9 mouse cellular contexts compared by ENCODE assay signal in the genomic region with DNA sequence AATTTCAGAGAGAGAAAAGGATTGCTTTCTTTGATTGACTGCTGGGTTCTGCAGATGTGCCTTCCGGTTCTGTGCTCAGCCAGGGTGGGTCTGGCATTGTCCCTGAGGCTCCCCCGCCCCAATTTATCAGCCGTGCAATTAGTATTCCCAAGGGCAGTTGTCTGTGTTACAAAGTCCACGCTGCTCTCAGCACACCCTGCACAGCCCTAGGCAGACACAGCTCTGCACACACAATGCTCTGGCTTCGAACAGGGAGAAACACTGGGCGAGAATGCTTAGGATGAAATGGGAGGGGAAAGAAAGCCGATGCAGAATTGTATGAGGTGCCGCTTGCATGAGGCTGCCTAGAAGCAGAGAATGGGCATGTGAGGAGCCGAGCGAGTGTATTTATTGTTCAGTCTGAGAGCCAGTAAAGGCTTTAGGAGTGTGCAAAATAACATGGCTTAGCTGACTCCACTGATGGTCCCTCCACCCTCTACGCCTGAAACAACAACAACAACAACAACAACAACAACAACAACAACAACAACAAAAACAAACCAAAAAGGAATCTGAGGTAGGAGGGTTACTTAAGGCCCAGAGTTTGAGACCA. TPM values are rescaled to one million over a fixed set of nuclear protein-coding genes. Genes with fewer than 3 reads are reported as not detected.
DNase-seq lines count a peak whose midpoint lies in the region; ATAC-seq lines count a peak whose summit lies in the region.
"Had no signal": no experiment of that assay in that cellular context is flagged by ENCODE, and none has a peak within 500 bp of the region (broad histone marks: within the 10 kb centered on the region; RNA-seq: fewer than 3 reads in every experiment).

No protein-coding gene starts in this region.

- peak overlapping the region; percentile 57 for H3K9ac ChIP-seq in forebrain, embryonic 13.5 days
- H3K9ac ChIP-seq in stomach, embryonic 16.5 days (ENCODE audit: low read length): no peak overlapping the region
- H3K9ac ChIP-seq: lung, embryonic 15.5 days had no signal

- no peaks in the 10 kb centered on the region for H3K9me3 ChIP-seq in forebrain, embryonic 13.5 days (replicated peaks)
- H3K9me3 ChIP-seq in stomach, embryonic 16.5 days (replicated peaks; ENCODE audit: control insufficient read depth, low read length): no peaks in the 10 kb centered on the region
- H3K9me3 ChIP-seq: lung, embryonic 15.5 days had no signal

- peak; percentile 91 for ATAC-seq in forebrain, embryonic 13.5 days
- ATAC-seq in stomach, embryonic 16.5 days (ENCODE audit: insufficient read depth, low FRiP score): peak; percentile 25; the same call in 1 of the 2 replicates

- H3K4me2 ChIP-seq in forebrain, embryonic 13.5 days: peak overlapping the region; percentile 35
- no peak overlapping the region for H3K4me2 ChIP-seq in stomach, embryonic 16.5 days (ENCODE audit: low read depth, low read length)
- H3K4me2 ChIP-seq: lung, embryonic 15.5 days had no signal

- H3K4me3 ChIP-seq in forebrain, embryonic 13.5 days: no peak overlapping the region
- no peak overlapping the region for H3K4me3 ChIP-seq in stomach, embryonic 16.5 days (replicated peaks; ENCODE audit: low read length)
- H3K4me3 ChIP-seq: lung, embryonic 15.5 days had no signal

- 4% methylated on average over 11 of the region's 11 CpGs for WGBS in forebrain, embryonic 13.5 days
- 58% methylated on average over 11 of the region's 11 CpGs for WGBS in stomach, embryonic 16.5 days

- DNase-seq in right cerebral cortex, postnatal 10 days (ENCODE audit: low spot score in 2 of 2): peak; percentile 32 to 37
- no peak for DNase-seq in right cerebral cortex, postnatal 25 days
- peak; percentile 59 for DNase-seq in mesoderm, embryonic 11.5 days (ENCODE audit: low read depth, low spot score)
- DNase-seq in lung, postnatal 4 days: no peak
- DNase-seq in spleen, postnatal 10 days (ENCODE audit: low spot score in 2 of 2): no peak
- no peak for DNase-seq in gastrocnemius, adult 8-10 months (ENCODE audit: low spot score in 2 of 2)

- H3K27ac ChIP-seq in forebrain, embryonic 13.5 days: peak overlapping the region; percentile 98
- H3K27ac ChIP-seq in stomach, embryonic 16.5 days (ENCODE audit: low read length): no peak overlapping the region
- H3K27ac ChIP-seq: lung, embryonic 15.5 days had no signal

- H3K27me3 ChIP-seq in forebrain, embryonic 13.5 days: no peaks in the 10 kb centered on the region
- H3K27me3 ChIP-seq in stomach, embryonic 16.5 days (ENCODE audit: control insufficient read depth, insufficient read depth, low read length): no peaks in the 10 kb centered on the region
- H3K27me3 ChIP-seq: lung, embryonic 15.5 days had no signal

- H3K36me3 ChIP-seq in forebrain, embryonic 13.5 days (ENCODE audit: poor library complexity, severe bottlenecking): no peaks in the 10 kb centered on the region
- H3K36me3 ChIP-seq in stomach, embryonic 16.5 days (ENCODE audit: control insufficient read depth, insufficient read depth, low read length): no peaks in the 10 kb centered on the region
- H3K36me3 ChIP-seq: lung, embryonic 15.5 days had no signal

- H3K4me1 ChIP-seq in forebrain, embryonic 13.5 days: peaks cover 39% of the 10 kb centered on the region
- no peaks in the 10 kb centered on the region for H3K4me1 ChIP-seq in stomach, embryonic 16.5 days (ENCODE audit: control insufficient read depth, insufficient read depth, low read length)

RNA-seq across cellular contexts. Expression of a gene that starts 42.2 kb away (rescaled TPM):
- 37.1 and 38.6 TPM in 2 replicates for polyA plus RNA-seq in forebrain, embryonic 13.5 days (2015; fragmentation: Nextera tagmentation; extraction: Ambion mirVana)
- 9.3 and 9.5 TPM in 2 replicates for polyA plus RNA-seq in stomach, embryonic 16.5 days (2015; fragmentation: Nextera tagmentation; extraction: Ambion mirVana)
- 10 to 100 TPM; 30.0 to 33.0 (median 30.3) TPM for total RNA-seq in gastrocnemius, adult 8-10 months (2022)

Comparison
In these comparisons a context has a peak if more than half of its experiments do, and no peak if none do; other contexts are left out.
1. DNase-seq: peak in right cerebral cortex, postnatal 10 days (2 of 2) and mesoderm, embryonic 11.5 days (single experiment); none in right cerebral cortex, postnatal 25 days (single experiment), lung, postnatal 4 days (0 of 2), spleen, postnatal 10 days (0 of 2) and gastrocnemius, adult 8-10 months (0 of 2).